Mouse (Mus musculus) testis, adult 2 months (tissue): ENCODE data around the gene E330009J07Rik. TPM values are rescaled to one million over a fixed set of nuclear protein-coding genes. Genes with fewer than 3 reads are reported as not detected.

Experiments used
- H3K27ac ChIP-seq: fragments of 200-500 bp; 2 replicates; pipeline ENCODE4 v1.5.1; 2012; ENCODE audit warnings: low read depth, low read length; ENCODE audit not compliant: control insufficient read depth, insufficient read depth
- H3K27me3 ChIP-seq: fragments of 200-500 bp; 2 replicates; pipeline ENCODE4 v1.6.1; 2012; ENCODE audit warnings: mild to moderate bottlenecking, low read length, moderate library complexity; ENCODE audit not compliant: control insufficient read depth, insufficient read depth
- H3K36me3 ChIP-seq: fragments of 200-500 bp; 2 replicates; pipeline ENCODE4 v1.6.1; 2012; ENCODE audit warnings: mild to moderate bottlenecking, low read length; ENCODE audit not compliant: control insufficient read depth, insufficient read depth
- H3K4me1 ChIP-seq: fragments of 200-500 bp; 2 replicates; pipeline ENCODE4 v1.6.1; 2012; ENCODE audit warnings: low read length; ENCODE audit not compliant: control insufficient read depth, insufficient read depth
- H3K4me3 ChIP-seq: fragments of 200-500 bp; 2 replicates; pipeline ENCODE4 v1.5.1; 2012; ENCODE audit warnings: low read depth, mild to moderate bottlenecking, low read length, moderate library complexity, mixed read lengths; ENCODE audit not compliant: control insufficient read depth
- CTCF ChIP-seq: fragments of 200-500 bp; IDR thresholded peaks from 2 replicates; pipeline ENCODE4 v1.5.1; 2012; ENCODE audit warnings: low read depth, mild to moderate bottlenecking, inconsistent platforms, low read length, moderate library complexity; ENCODE audit not compliant: control insufficient read depth, insufficient read depth, insufficient replicate concordance
- POLR2A ChIP-seq: fragments of 200-500 bp; IDR thresholded peaks from 2 replicates; pipeline ENCODE4 v1.6.1; 2012; ENCODE audit warnings: low read depth, mild to moderate bottlenecking, inconsistent platforms, low read length, moderate library complexity; ENCODE audit not compliant: control insufficient read depth
- polyA plus RNA-seq: library from polyadenylated mRNA; depleted of rRNA; stranded (reverse); fragments of >200 nt; gene quantifications from 2 replicates; pipeline ENCODE4 v1.2.3, GENCODE M21; 2012

The E330009J07Rik gene
- polyA plus RNA-seq, 1 experiment, result 1.4 TPM

DNA sequence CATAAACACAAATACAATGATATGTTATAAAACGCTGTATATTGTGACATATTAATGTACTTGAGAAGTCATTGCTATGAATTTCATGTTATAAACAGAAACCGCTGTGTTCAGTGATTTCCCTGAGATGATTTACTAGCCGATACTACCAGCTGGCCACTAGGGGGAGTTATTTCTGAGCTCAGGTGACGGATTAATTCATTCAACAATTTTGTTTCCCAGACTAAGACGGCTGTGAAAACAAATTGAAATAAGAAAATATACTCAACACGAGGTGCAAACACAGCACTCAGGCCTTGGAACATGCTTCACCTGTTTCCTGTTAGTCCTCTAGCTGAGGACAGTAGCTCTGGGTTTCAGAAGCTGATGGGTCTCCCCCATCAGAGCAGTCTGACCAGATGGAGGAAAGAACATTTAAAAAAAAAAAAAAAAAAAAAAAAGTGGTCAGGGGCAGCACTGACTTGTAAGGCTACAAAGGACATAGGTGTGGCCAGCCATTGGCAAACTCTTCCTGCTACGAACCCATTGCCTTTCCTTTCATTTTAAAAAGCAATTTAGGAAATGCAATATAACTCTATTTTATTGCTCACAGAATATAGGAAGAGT, 18.6 kb upstream of the E330009J07Rik start:
- Histone ChIP-seq H3K27ac (no peak overlapping the region), H3K4me1 (no peaks in the 10 kb centered on the region), H3K27me3 (no peaks in the 10 kb centered on the region), H3K36me3 (no peaks in the 10 kb centered on the region), H3K4me3 (no peak overlapping the region)
- no peak for TF ChIP-seq POLR2A
- no peak for TF ChIP-seq CTCF

DNA sequence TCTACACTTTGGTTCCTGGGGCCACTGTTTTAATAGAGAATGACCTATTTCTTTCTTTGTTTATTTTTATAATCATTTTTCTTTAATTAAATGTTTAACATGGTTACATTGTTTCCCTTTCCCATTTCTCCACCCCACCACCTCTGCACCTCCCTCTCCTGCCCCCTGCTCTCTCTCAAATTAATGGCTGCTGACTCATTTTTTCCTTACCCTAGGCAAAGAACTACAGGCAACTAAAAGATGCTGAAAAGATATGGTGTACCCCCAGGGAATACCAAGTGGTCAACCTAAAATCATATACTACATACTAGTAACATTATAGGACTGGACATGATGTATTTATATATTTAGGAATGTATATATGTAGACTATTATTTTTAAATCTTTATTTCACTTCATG, 12.7 kb upstream of the E330009J07Rik start:
- no peak for TF ChIP-seq POLR2A
- TF ChIP-seq CTCF, result no peak
- H3K27me3 ChIP-seq, result no peaks in the 10 kb centered on the region
- no peaks in the 10 kb centered on the region for H3K4me1 ChIP-seq
- H3K27ac ChIP-seq, result no peak overlapping the region
- no peak overlapping the region for H3K4me3 ChIP-seq
- H3K36me3 ChIP-seq, result no peaks in the 10 kb centered on the region

DNA sequence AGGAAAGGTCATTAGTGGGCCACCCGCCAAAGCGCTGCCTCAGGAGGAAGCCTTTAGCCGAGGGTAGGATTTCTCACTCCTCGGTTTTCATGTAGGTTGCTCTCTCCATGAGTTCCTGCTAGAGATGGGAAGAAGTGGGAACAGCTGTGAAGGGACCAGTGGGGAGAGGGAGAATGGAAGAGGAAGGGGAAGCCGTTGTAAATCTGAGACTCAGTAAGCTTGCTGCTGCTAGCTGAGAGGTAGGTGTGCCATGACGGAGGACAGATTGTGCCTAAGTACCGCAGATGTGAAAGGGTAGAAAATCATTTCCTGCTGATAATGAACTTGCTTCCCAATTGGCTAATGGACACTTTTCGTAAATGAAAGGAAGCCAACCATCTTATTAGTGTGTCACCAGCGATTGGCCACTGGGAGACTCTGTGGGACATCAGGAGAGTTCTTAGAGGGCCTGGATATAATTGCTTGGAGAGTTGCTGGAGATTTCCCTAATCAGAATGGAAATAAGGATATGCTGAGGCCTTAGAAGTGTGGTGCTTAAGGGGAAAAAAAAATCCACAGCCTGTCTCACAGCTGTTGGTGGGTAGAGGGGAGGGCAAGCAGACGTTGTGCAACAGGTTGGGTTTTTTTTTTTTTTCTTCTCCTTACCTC, 7.5 kb upstream of the E330009J07Rik start:
- H3K36me3 ChIP-seq, result no peaks in the 10 kb centered on the region
- H3K4me3 ChIP-seq, result no peak overlapping the region
- no peaks in the 10 kb centered on the region for H3K27me3 ChIP-seq
- TF ChIP-seq CTCF, result no peak
- TF ChIP-seq POLR2A, result no peak
- no peak overlapping the region for H3K27ac ChIP-seq
- H3K4me1 ChIP-seq, result peaks cover 6% of the 10 kb centered on the region

DNA sequence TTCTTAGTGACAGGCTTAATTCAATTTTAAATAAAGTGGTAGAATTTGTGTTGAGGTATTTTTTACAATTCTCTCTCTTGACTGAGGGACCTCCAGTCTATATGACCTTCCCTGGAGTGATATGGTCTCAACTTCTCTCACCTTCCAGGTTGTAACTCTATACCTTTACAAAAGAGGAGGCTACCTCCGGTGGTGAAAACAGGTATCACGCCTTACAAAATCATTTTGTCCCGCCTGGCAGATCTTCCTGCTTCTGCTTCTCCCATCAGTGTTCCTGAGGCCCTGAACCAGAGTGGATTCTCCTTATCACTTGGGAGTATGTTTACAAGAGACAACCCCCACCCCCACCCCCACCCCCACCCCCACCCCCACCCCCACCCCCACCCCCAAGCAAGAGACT, 5.8 kb upstream of the E330009J07Rik start:
- H3K27me3 ChIP-seq, result no peaks in the 10 kb centered on the region
- no peak overlapping the region for H3K4me3 ChIP-seq

DNA sequence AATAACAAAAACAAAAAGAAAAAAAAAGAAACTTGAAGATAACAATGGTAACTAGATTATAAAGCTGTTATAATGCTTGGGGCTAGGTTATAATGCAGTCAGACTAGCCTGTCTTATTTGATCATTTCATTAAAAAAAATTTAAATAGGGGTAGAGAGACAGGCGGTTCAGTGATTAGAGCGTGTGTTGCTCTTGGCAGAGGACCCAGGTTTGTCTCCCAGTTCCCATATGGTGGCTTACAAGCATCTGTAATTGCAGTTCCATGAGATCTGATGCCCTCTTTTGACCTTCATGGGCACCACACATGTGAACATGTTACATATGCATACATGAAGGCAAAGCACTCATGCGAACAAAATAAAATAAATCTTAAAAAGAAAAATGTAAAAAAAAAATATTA, 5.3 kb upstream of the E330009J07Rik start:
- Histone ChIP-seq H3K4me1 (peaks cover 7% of the 10 kb centered on the region), H3K4me3 (no peak overlapping the region), H3K27me3 (no peaks in the 10 kb centered on the region), H3K36me3 (no peaks in the 10 kb centered on the region), H3K27ac (no peak overlapping the region)
- TF ChIP-seq CTCF (no peak), POLR2A (no peak)

More for the DNA sequence above, 5.8 kb upstream of the E330009J07Rik start:
- Histone ChIP-seq H3K4me1 (peaks cover 6% of the 10 kb centered on the region), H3K27ac (no peak overlapping the region), H3K36me3 (no peaks in the 10 kb centered on the region)
- no peak for TF ChIP-seq POLR2A
- TF ChIP-seq CTCF, result no peak

DNA sequence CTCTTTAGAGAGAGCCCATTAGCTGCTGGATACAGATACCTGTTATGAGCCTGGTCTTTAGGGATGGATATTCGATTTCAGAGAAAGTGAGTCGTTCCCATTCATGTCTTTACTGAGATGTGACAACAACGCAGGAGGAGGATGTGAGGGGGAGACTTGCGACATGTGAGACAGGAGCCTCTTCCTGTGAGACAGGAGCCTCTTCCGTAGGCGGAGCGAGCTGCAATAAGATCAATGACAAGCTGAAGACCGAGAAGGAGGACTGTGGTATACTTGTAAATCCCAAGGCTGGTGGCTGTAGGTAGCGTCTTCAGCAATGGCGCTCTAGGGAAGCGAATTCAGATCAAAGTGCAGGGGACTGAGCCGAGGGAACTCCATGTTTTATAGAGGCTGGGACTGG, 3.8 kb upstream of the E330009J07Rik start:
- TF ChIP-seq CTCF, result no peak
- no peak for TF ChIP-seq POLR2A
- Histone ChIP-seq H3K27ac (no peak overlapping the region), H3K27me3 (no peaks in the 10 kb centered on the region; the same call in 1 of the 2 replicates), H3K4me3 (no peak overlapping the region), H3K36me3 (no peaks in the 10 kb centered on the region), H3K4me1 (peaks cover 16% of the 10 kb centered on the region)

DNA sequence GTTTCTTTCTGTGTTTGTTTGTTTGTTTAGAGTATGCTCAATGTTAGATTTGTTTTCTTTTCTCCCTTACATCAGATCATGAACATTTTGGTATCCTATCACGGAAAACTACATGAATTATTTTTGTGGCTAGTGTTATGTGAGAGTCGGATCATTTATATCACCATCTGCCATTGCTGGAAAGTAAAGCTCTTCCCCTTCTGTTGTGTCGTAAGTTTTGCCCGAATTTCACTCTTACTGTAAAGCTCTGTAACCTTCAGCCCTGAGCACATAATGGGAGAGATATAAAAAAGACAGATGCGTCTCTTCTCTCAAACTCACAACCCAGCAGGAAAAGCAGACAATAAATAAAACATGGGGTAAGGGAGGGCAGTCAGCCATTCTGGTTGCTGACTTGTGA, 3.0 kb upstream of the E330009J07Rik start, which contains the start of gene Wee2:
Wee2 (plus strand) TSS at position 153 of the 400 bp plus-strand sequence.
- Histone ChIP-seq H3K4me3 (no peak within 1 kb of the TSS), H3K27me3 (no peaks in the 10 kb centered on the region; the same call in 1 of the 2 replicates), H3K36me3 (no peaks in the 10 kb centered on the region), H3K27ac (no peak within 1 kb of the TSS), H3K4me1 (peaks cover 17% of the 10 kb centered on the region)
- TF ChIP-seq POLR2A, result no peak
- no peak for TF ChIP-seq CTCF
